Mouse (Mus musculus) T-cell, adult 2 months (primary cell): ENCODE data around the gene Stard13.

Experiments
- DNase-seq: peaks from one replicate; pipeline ENCODE4 v3.0.0; 2022; ENCODE audit warnings: low spot score

Gene Stard13

GRCm38 (mm10) chr5:151056920-151057294 is 176.7 kb downstream of the Stard13 start:
- DNase-seq: no peak

- DNase-seq: no peak
Measured at GRCm38 (mm10) chr5:151056255-151056919, 177.2 kb downstream of the Stard13 start.

GRCm38 (mm10) chr5:151055426-151056090 is 178.1 kb downstream of the Stard13 start:
- DNase-seq: no peak

GRCm38 (mm10) chr5:151054743-151055114 is 178.9 kb downstream of the Stard13 start:
- no peak for DNase-seq

GRCm38 (mm10) chr5:151054100-151054742 is 179.4 kb downstream of the Stard13 start:
- no peak for DNase-seq

- DNase-seq: no peak
Measured at GRCm38 (mm10) chr5:151053190-151053589, 180.4 kb downstream of the Stard13 start.

GRCm38 (mm10) chr5:151052331-151052730 is 181.3 kb downstream of the Stard13 start:
- no peak for DNase-seq

- no peak for DNase-seq
Measured at GRCm38 (mm10) chr5:151047488-151047887, 186.1 kb downstream of the Stard13 start.

GRCm38 (mm10) chr5:151046917-151047316 is 186.7 kb downstream of the Stard13 start:
- DNase-seq: no peak

- no peak for DNase-seq
Measured at GRCm38 (mm10) chr5:151046131-151046530, 187.5 kb downstream of the Stard13 start.

GRCm38 (mm10) chr5:151042911-151043310 is 190.7 kb downstream of the Stard13 start:
- no peak for DNase-seq

GRCm38 (mm10) chr5:151037871-151038270 is 195.8 kb downstream of the Stard13 start:
- DNase-seq: no peak

- DNase-seq: no peak
Measured at GRCm38 (mm10) chr5:151034715-151035512, 198.7 kb downstream of the Stard13 start.

GRCm38 (mm10) chr5:151028906-151029305 is 204.7 kb downstream of the Stard13 start:
- DNase-seq: no peak

- no peak for DNase-seq
Measured at GRCm38 (mm10) chr5:151027171-151027570, 206.5 kb downstream of the Stard13 start.

GRCm38 (mm10) chr5:151026069-151026468 is 207.6 kb downstream of the Stard13 start:
- no peak for DNase-seq

GRCm38 (mm10) chr5:151024483-151024882 is 209.2 kb downstream of the Stard13 start:
- DNase-seq: no peak

GRCm38 (mm10) chr5:151023461-151023860 is 210.2 kb downstream of the Stard13 start:
- DNase-seq: no peak

- no peak for DNase-seq
Measured at GRCm38 (mm10) chr5:151022939-151023338, 210.7 kb downstream of the Stard13 start.

GRCm38 (mm10) chr5:151022026-151022425 is 211.6 kb downstream of the Stard13 start:
- no peak for DNase-seq

- DNase-seq: no peak
Measured at GRCm38 (mm10) chr5:151020831-151021230, 212.8 kb downstream of the Stard13 start.

GRCm38 (mm10) chr5:151020031-151020820 is 213.4 kb downstream of the Stard13 start:
- no peak for DNase-seq
